Mouse (Mus musculus) forebrain, postnatal 0 days (tissue): ENCODE data around the gene Hnrnpl. TPM values are rescaled to one million over a fixed set of nuclear protein-coding genes. Genes with fewer than 3 reads are reported as not detected.

Source experiments
- ATAC-seq: fragments of 200-750 bp; cut with Nextera tagmentation; 2 replicates; pipeline ENCODE4 v1.8.0; 2017; ENCODE audit warnings: mild to moderate bottlenecking, moderate library complexity
- DNase-seq: peaks from one replicate; pipeline ENCODE4 v3.0.0-alpha.2; 2015
- H3K27ac ChIP-seq: fragments of 300-500 bp; sonication (generic); 2 replicates; pipeline ENCODE4 v1.5.1; 2014; ENCODE audit warnings: low read depth, mild to moderate bottlenecking, antibody characterized with exemption, low read length, moderate library complexity, mixed read lengths
- H3K27me3 ChIP-seq: fragments of 300-500 bp; sonication (generic); 2 replicates; pipeline ENCODE4 v1.6.1; 2014; ENCODE audit warnings: mild to moderate bottlenecking, low read length, mixed read lengths; ENCODE audit not compliant: insufficient read depth
- H3K36me3 ChIP-seq: fragments of 300-500 bp; sonication (generic); 2 replicates; pipeline ENCODE4 v1.6.1; 2014; ENCODE audit warnings: mild to moderate bottlenecking, moderate library complexity; ENCODE audit not compliant: insufficient read depth
- H3K4me1 ChIP-seq: fragments of 300-500 bp; sonication (generic); 2 replicates; pipeline ENCODE4 v1.6.1; 2014; ENCODE audit warnings: antibody characterized with exemption; ENCODE audit not compliant: insufficient read depth
- H3K4me2 ChIP-seq: fragments of 300-500 bp; sonication (generic); 2 replicates; pipeline ENCODE4 v1.6.1; 2014; ENCODE audit warnings: low read depth, mild to moderate bottlenecking, moderate library complexity
- H3K4me3 ChIP-seq: fragments of 300-500 bp; sonication (generic); 2 replicates; pipeline ENCODE4 v1.5.1; 2014; ENCODE audit warnings: low read depth, low read length, mixed read lengths
- H3K9ac ChIP-seq: fragments of 300-500 bp; sonication (generic); 2 replicates; pipeline ENCODE4 v1.6.1; 2014; ENCODE audit warnings: mild to moderate bottlenecking
- H3K9me3 ChIP-seq: fragments of 300-500 bp; sonication (generic); 2 replicates; pipeline ENCODE4 v1.6.1; 2016; ENCODE audit warnings: low read length
- CTCF ChIP-seq: sonication (generic); IDR thresholded peaks from 2 replicates; pipeline ENCODE4 v1.5.1; 2016; ENCODE audit warnings: antibody characterized with exemption, control low read depth, low read depth
- WGBS: fragments of 180-500 bp; shearing (Covaris S2); extraction: QIAGEN DNeasy Blood & Tissue Kit; methylation state at CpG from one replicate; pipeline ENCODE4 v1.1.7; 2014; 5-methylcytosine and 5-hydroxymethylcytosine counted together
- polyA plus RNA-seq: library from polyadenylated mRNA; unstranded; fragments of >200 nt; fragmentation: Nextera tagmentation; extraction: Ambion mirVana; gene quantifications from 2 replicates; pipeline ENCODE4 v1.2.1, GENCODE M21; 2015
- total RNA-seq: library from RNA; depleted of rRNA; stranded (reverse); fragments of >200 nt; gene quantifications from 2 replicates; pipeline ENCODE4 v1.2.3, GENCODE M21; 2014

Gene Hnrnpl
- total and polyA plus RNA-seq, 2 experiments from 2014 or later: 172 to 264 TPM

DNA sequence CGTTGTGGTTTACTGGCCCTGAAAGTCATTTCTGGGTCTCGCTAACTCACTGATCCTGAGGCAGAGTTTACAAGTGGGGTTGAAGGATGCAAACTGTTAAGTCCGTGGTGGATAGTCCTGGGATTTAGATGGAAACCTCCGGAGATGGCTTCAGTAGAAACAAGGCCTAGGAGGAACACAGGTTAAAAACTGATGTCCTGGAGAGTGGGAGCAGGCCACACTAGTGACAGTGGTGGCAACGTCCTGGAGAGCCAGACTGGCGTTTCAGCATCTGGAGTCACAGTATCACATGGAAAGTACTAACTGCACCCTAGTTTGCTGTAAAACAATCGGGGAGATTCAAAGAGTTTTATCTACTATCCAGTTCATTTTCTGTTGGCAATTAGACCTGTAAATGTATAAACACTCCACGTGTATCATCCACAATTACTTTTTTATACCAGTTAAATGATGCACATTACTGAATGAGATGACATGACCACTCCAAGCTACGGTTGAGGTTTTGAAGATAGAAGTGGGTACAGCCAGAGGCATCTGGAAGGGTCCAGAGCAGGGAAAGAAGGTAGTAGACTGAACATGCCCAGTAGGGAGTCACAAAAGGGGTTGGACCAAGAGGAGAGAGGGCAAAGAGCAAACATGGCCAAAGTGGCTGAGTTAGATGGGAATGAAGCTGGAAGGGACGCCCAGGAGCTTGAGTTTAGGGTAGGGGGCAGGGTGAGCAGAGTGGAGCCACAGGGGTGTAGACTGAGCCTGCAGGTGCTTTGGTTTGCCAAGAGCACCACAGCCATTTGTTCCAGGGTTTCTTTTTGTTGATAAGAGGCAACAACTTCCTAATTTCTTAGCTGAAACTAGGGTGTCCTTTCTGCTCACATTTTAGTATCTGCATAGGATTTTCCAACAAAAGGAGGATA, 14.9 kb downstream of the Hnrnpl start:
- no peak for ATAC-seq
- Histone ChIP-seq H3K4me2 (no peak overlapping the region), H3K9ac (no peak overlapping the region), H3K9me3 (no peaks in the 10 kb centered on the region), H3K4me3 (no peak overlapping the region), H3K27ac (no peak overlapping the region), H3K36me3 (peaks cover 48% of the 10 kb centered on the region), H3K4me1 (0 out of 2 replicates have a peak, but pooled peaks cover 4% of the 10 kb centered on the region), H3K27me3 (no peaks in the 10 kb centered on the region)
- 59% methylated on average over 10 of the region's 10 CpGs for whole genome bisulfite sequencing
- no peak for DNase-seq
- no peak for TF ChIP-seq CTCF

DNA sequence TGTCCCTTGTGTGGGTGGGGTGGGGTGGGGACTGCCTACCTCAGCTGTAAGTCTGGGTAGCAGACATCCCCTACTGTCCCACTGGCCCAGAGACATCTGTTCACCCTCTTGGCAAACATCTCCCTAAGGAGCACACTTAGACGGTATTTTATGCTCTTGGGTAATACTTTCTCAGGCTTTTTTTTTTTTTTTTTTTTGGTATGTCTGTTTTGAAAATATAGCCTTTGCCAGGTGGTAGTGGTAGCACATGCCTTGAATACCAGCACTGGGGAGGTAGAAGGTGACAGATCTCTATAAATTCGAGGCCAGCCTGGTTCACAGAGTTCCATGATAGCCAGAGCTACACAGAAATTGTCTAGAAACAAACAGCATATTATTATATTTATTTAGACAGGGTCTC, 15.6 kb downstream of the Hnrnpl start:
- ATAC-seq: no peak
- H3K4me3 ChIP-seq: no peak overlapping the region
- H3K4me1 ChIP-seq: 0 out of 2 replicates have a peak, but pooled peaks cover 4% of the 10 kb centered on the region
- H3K27me3 ChIP-seq: no peaks in the 10 kb centered on the region
- H3K9me3 ChIP-seq: no peaks in the 10 kb centered on the region
- no peak for TF ChIP-seq CTCF
- no peak overlapping the region for H3K9ac ChIP-seq
- peaks cover 41% of the 10 kb centered on the region for H3K36me3 ChIP-seq
- H3K4me2 ChIP-seq: no peak overlapping the region
- WGBS: 62% methylated on average over 2 of the region's 2 CpGs
- no peak for DNase-seq
- no peak overlapping the region for H3K27ac ChIP-seq

DNA sequence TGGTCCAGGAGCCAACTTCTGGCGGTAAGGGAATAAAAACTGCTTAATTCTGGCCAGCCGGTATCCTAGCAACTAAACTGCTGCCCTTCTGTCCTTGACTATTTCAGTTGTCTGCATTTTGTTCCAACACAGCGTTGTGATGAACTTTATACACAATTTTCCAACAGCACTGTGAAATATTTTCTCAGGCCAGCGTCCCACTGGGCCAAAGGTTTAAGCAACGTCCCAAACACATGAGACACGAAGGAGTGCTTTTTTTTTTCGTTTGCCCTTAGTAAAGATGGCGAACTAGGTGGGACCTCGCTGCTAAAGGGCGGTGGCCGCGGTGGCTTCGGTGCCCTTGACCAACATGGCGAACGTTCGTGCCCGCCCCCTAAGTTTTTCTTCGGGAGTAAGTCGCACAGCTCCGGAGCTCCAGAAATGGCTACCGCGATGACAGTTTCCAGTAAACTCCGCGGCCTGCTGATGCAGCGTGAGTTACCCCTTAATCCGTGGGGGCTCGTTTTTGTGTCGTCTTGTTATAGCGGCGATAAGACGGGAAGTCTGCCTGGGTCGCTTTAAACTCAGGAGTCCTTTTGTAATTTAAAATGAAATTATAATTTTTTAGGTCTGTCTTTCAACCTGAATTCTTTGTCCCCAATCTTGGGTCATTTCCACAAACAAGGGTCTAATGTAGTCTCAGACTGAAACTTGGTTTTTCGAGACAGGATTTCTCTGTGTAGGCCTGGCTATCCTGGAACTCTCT, 16.8 kb downstream of the Hnrnpl start, which contains the start of gene Ech1:
Gene Ech1 (plus strand): TSS at position 277 of the 745 bp plus-strand sequence.
- peak within 1 kb of the TSS; percentile 62 for H3K9ac ChIP-seq
- peak; percentile 92 for ATAC-seq
- no peaks in the 10 kb centered on the region for H3K9me3 ChIP-seq
- 3% methylated on average over 33 of the region's 33 CpGs for WGBS
- DNase-seq: peak; percentile 95
- H3K4me2 ChIP-seq: peak within 1 kb of the TSS; percentile 58
- H3K4me3 ChIP-seq: peak within 1 kb of the TSS; percentile 55
- peak within 1 kb of the TSS; percentile 79 for H3K27ac ChIP-seq
- no peak for TF ChIP-seq CTCF
- H3K36me3 ChIP-seq: peaks cover 38% of the 10 kb centered on the region
- H3K4me1 ChIP-seq: 0 out of 2 replicates have a peak, but pooled peaks cover 4% of the 10 kb centered on the region
- H3K27me3 ChIP-seq: no peaks in the 10 kb centered on the region

DNA sequence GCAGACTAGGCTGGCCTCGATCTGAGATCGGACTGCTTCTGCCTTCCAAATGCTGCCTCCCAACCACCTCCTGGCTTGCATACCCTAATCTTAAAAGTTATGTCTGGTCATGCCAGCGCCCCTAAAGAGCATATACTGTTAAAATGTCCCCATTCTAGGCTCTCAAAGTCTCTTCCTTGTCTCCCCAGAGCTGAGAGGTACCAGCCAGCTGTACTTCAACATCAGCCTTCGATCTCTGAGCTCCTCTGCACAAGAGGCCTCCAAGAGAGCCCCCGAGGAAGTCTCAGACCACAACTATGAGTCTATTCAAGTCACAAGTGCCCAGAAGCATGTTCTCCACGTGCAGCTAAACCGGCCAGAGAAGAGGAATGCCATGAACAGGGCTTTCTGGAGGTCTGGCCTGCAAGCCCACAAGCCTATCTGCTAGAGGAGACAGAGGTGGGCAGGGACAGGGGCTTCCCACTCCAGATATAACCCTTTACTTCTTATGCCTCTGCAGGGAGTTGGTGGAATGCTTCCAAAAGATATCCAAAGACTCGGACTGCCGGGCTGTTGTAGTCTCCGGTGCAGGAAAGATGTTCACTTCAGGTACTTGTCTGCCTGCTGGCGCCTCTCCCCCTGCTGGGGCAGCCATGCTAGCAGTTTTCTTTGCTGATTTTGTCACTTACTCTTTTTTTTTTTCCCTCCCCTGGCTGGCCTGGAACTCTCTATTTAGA, 17.5 kb downstream of the Hnrnpl start:
- WGBS: 51% methylated on average over 11 of the region's 11 CpGs
- 0 out of 2 replicates have a peak, but pooled peaks have one; percentile 23 for ATAC-seq

DNA sequence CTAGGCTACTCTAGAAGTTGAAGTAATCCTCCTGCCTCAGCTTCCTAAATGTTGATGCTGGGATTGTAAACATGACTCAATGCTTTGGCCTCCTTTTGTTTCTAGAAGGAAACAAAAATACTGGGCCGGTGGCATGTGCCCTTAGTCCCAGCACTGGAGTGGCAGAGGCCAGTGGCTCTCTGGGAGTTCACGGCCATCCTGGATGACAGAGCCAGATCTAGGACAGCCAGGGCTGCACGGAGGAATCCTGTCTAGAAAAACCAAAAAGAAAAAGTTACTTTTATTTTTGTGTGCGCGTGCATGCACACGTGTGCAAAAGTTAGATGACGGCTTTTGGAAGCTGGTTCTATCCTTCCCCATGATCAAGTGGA, 18.0 kb downstream of the Hnrnpl start:
- no peak overlapping the region for H3K9ac ChIP-seq
- WGBS: 93% methylated on average over 7 of the region's 7 CpGs
- H3K4me3 ChIP-seq: no peak overlapping the region
- H3K27ac ChIP-seq: no peak overlapping the region
- H3K4me2 ChIP-seq: peak overlapping the region; percentile 58; the same call in 1 of the 2 replicates
- DNase-seq (no peak), ATAC-seq (no peak)
- H3K27me3 ChIP-seq: no peaks in the 10 kb centered on the region
- peaks cover 36% of the 10 kb centered on the region for H3K36me3 ChIP-seq
- H3K4me1 ChIP-seq: 0 out of 2 replicates have a peak, but pooled peaks cover 4% of the 10 kb centered on the region
- no peaks in the 10 kb centered on the region for H3K9me3 ChIP-seq
- no peak for TF ChIP-seq CTCF

More for the DNA sequence above, 17.5 kb downstream of the Hnrnpl start:
- H3K4me1 ChIP-seq: 0 out of 2 replicates have a peak, but pooled peaks cover 4% of the 10 kb centered on the region
- no peak for DNase-seq
- H3K9ac ChIP-seq: peak overlapping the region; percentile 62
- peak; percentile 25 for TF ChIP-seq CTCF
- H3K9me3 ChIP-seq: no peaks in the 10 kb centered on the region
- peak overlapping the region; percentile 58 for H3K4me2 ChIP-seq
- peaks cover 36% of the 10 kb centered on the region for H3K36me3 ChIP-seq
- H3K4me3 ChIP-seq: peak overlapping the region; percentile 55
- peak overlapping the region; percentile 79 for H3K27ac ChIP-seq
- H3K27me3 ChIP-seq: no peaks in the 10 kb centered on the region

DNA sequence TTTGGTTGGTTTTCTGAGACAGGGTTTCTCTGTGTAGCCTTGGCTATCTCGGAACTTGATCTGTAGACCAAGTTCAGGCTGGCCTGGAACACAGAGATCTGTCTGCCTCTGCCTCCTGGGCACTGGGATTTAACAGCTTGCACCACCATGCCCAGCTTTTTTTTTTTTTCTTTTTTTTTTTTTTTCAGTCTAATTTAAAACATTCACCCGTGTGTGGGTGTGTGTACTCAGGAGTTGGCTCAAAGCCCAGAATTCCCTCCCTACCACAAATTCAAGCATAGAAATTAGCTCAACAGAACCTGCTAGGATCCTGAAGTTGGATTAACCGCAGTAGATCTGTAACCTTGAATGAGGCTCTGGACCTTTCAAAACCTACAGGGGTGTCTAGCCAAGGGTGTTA, 19.0 kb downstream of the Hnrnpl start:
- no peaks in the 10 kb centered on the region for H3K9me3 ChIP-seq
- DNase-seq (peak; percentile 54), ATAC-seq (no peak)
- no peak overlapping the region for H3K27ac ChIP-seq
- H3K9ac ChIP-seq: no peak overlapping the region
- 0 out of 2 replicates have a peak, but pooled peaks cover 4% of the 10 kb centered on the region for H3K4me1 ChIP-seq
- no peaks in the 10 kb centered on the region for H3K27me3 ChIP-seq
- no peak for TF ChIP-seq CTCF
- peaks cover 37% of the 10 kb centered on the region for H3K36me3 ChIP-seq
- 33% methylated on average over 3 of the region's 3 CpGs for WGBS
- H3K4me2 ChIP-seq: no peak overlapping the region
- no peak overlapping the region for H3K4me3 ChIP-seq
